Mouse (Mus musculus) myocyte (in vitro differentiated cells): ENCODE measurements around the gene Ipmk.

ENCODE experiments used
- MAX ChIP-seq: IDR thresholded peaks from one replicate; pipeline ENCODE4 v1.6.1; 2011; ENCODE audit warnings: low read depth, mild to moderate bottlenecking, control low read depth
- MYOG ChIP-seq, 3 experiments: IDR thresholded peaks; one replicate each; pipeline ENCODE4 v1.6.1; 2011; ENCODE audit warnings: control low read depth in 2 of 3, low read depth in 2 of 3, mild to moderate bottlenecking in 2 of 3; ENCODE audit not compliant: insufficient read length in 2 of 3, control insufficient read depth in 1 of 3, insufficient read depth in 1 of 3
- POLR2A ChIP-seq: IDR thresholded peaks from one replicate; pipeline ENCODE4 v1.6.1; 2011; ENCODE audit warnings: low read depth, mild to moderate bottlenecking, control low read depth, moderate library complexity; ENCODE audit not compliant: insufficient read length

- TF ChIP-seq MAX (no peak), POLR2A (no peak), MYOG (IDR thresholded peaks at IDR 0.05; ENCODE audit: control insufficient read depth in 1 of 3, insufficient read depth in 1 of 3, insufficient read length in 2 of 3, low read depth in 2 of 3) (no peak)
These were observed 32.8 kb downstream of the Ipmk start for GRCm38 (mm10) chr10:71380406-71380805.
